Mouse (Mus musculus) limb, embryonic 11.5 days (tissue): ENCODE results near the gene Akt1. TPM values are rescaled to one million over a fixed set of nuclear protein-coding genes. Genes with fewer than 3 reads are reported as not detected.

Experiments used
- ATAC-seq: fragments of 200-750 bp; cut with Nextera tagmentation; 2 replicates; pipeline ENCODE4 v1.8.0; 2017; ENCODE audit warnings: low read depth; ENCODE audit not compliant: insufficient number of reproducible peaks, low FRiP score, low TSS enrichment
- DNase-seq: peaks from one replicate; pipeline ENCODE4 v3.0.0-alpha.2; 2015; ENCODE audit warnings: low spot score
- H3K27ac ChIP-seq: fragments of 300-500 bp; sonication (generic); replicated peaks from 2 replicates; pipeline ENCODE4 v1.5.1; 2014; ENCODE audit warnings: low read depth, mild to moderate bottlenecking, low read length
- H3K27me3 ChIP-seq: fragments of 300-500 bp; sonication (generic); 2 replicates; pipeline ENCODE4 v1.6.1; 2014; ENCODE audit warnings: mild to moderate bottlenecking, low read length, mixed read lengths; ENCODE audit not compliant: control insufficient read depth, insufficient read depth
- H3K36me3 ChIP-seq: fragments of 300-500 bp; sonication (generic); 2 replicates; pipeline ENCODE4 v1.6.1; 2014; ENCODE audit warnings: mild to moderate bottlenecking, low read length, moderate library complexity, mixed read lengths; ENCODE audit not compliant: control insufficient read depth, insufficient read depth
- H3K4me1 ChIP-seq: fragments of 300-500 bp; sonication (generic); 2 replicates; pipeline ENCODE4 v1.6.1; 2014; ENCODE audit warnings: low read length, mixed read lengths; ENCODE audit not compliant: control insufficient read depth, insufficient read depth
- H3K4me2 ChIP-seq: fragments of 300-500 bp; sonication (generic); 2 replicates; pipeline ENCODE4 v1.6.1; 2014; ENCODE audit warnings: low read depth, mild to moderate bottlenecking, moderate library complexity; ENCODE audit not compliant: severe bottlenecking
- H3K4me3 ChIP-seq: fragments of 300-500 bp; sonication (generic); 2 replicates; pipeline ENCODE4 v1.5.1; 2014; ENCODE audit warnings: low read depth, low read length
- H3K9ac ChIP-seq: fragments of 300-500 bp; sonication (generic); 2 replicates; pipeline ENCODE4 v1.6.1; 2014; ENCODE audit warnings: mild to moderate bottlenecking, low read length
- H3K9me3 ChIP-seq: fragments of 300-500 bp; sonication (generic); 2 replicates; pipeline ENCODE4 v1.6.1; 2016; ENCODE audit warnings: low read length; ENCODE audit not compliant: control insufficient read depth
- WGBS: fragments of 180-500 bp; shearing (Covaris S2); extraction: QIAGEN DNeasy Blood & Tissue Kit; methylation state at CpG from one replicate; pipeline ENCODE4 v1.1.7; 2014; 5-methylcytosine and 5-hydroxymethylcytosine counted together
- polyA plus RNA-seq: library from polyadenylated mRNA; unstranded; fragments of >200 nt; fragmentation: Nextera tagmentation; extraction: Ambion mirVana; gene quantifications from 2 replicates; pipeline ENCODE4 v1.2.1, GENCODE M21; 2014

Gene Akt1
- polyA plus RNA-seq, 1 experiment from 2014 or later = 95.4 TPM

DNA sequence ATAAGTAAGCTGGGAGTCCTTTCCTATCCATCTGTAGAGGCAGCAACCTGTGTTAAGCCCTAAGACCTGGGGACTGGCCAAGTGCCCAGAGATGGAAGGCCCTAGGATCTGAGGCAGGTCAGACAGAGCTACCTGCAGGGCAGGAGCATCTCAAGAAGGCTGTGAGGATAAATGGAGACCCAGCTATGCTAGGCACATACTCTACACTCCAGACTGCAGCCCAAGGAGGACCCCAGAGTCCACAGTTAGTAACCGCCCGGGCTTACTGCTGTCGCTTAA, 13.4 kb downstream of the Akt1 start:
- WGBS = 95% methylated on average over 3 of the region's 3 CpGs
- Histone ChIP-seq H3K4me3 (no peak overlapping the region), H3K27ac (peak overlapping the region; percentile 70; the same call in 1 of the 2 replicates), H3K9me3 (no peaks in the 10 kb centered on the region), H3K4me1 (peaks cover 10% of the 10 kb centered on the region), H3K36me3 (peaks cover 47% of the 10 kb centered on the region), H3K27me3 (no peaks in the 10 kb centered on the region), H3K9ac (no peak overlapping the region), H3K4me2 (no peak overlapping the region)
- DNase-seq = no peak
- no peak for ATAC-seq

DNA sequence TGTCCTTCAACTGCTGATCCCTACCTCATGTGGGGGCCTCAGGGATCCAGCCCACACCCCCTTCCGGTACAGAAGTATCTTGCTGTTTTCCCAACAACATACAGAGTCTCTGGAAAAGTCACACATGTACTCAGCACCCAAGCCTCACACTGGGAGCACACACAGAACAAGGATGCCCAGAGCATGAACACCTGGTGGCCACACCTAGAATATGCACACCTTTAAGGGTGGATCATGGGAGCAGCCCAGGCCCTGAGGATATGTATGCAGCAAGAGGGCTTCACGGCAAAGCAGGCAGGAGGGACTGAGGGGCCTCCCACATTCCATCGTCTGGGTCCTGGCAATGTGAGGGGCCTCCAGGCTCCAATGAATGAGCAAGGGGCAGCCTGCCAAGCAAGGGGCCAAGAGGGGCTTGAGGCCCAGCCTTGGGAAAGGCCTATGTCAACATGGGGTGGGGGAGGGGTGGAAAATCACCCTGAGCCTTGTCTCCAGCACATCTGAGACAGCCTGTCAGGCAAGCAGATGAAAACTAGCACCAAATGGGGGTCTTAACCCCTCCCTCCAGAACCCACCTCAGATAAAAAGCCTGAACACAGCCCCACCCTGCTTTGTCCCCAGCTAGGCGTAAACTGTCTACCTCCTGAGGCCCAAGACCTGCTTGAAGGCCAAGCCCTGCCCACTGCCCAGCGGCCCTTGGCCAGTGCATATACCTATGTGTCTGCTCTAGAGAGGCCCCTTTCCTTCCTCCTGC, 13.9 kb downstream of the Akt1 start:
- ATAC-seq (no peak), DNase-seq (peak; percentile 37)
- 55% methylated on average over 5 of the region's 5 CpGs for WGBS
- Histone ChIP-seq H3K27me3 (no peaks in the 10 kb centered on the region), H3K9ac (no peak overlapping the region), H3K4me3 (no peak overlapping the region), H3K9me3 (no peaks in the 10 kb centered on the region), H3K27ac (peak overlapping the region; percentile 70; the same call in 1 of the 2 replicates), H3K4me1 (peaks cover 10% of the 10 kb centered on the region), H3K4me2 (no peak overlapping the region), H3K36me3 (peaks cover 51% of the 10 kb centered on the region)

DNA sequence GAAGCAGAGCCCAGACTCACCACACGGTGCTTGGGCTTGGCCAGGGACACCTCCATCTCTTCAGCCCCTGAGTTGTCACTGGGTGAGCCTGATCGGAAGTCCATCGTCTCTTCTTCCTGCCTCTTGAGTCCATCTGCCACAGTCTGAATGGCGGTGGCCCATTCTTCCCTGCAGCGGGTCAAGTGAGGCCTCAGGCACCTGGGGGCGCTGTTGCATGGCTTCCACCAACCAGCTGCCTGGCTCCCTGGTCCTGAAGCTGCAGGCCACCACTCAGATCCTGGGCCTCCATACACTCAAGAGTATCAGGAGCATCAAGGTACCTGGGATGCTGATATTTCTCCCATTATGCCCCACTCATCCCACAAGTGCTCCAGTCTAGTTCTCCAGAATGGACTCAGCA, 15.6 kb downstream of the Akt1 start:
- WGBS = 88% methylated on average over 6 of the region's 6 CpGs
- ATAC-seq (no peak), DNase-seq (no peak)
- Histone ChIP-seq H3K27me3 (no peaks in the 10 kb centered on the region), H3K4me2 (no peak overlapping the region), H3K9ac (no peak overlapping the region), H3K27ac (no peak overlapping the region), H3K4me1 (peaks cover 7% of the 10 kb centered on the region), H3K4me3 (no peak overlapping the region), H3K36me3 (peaks cover 55% of the 10 kb centered on the region), H3K9me3 (no peaks in the 10 kb centered on the region)

DNA sequence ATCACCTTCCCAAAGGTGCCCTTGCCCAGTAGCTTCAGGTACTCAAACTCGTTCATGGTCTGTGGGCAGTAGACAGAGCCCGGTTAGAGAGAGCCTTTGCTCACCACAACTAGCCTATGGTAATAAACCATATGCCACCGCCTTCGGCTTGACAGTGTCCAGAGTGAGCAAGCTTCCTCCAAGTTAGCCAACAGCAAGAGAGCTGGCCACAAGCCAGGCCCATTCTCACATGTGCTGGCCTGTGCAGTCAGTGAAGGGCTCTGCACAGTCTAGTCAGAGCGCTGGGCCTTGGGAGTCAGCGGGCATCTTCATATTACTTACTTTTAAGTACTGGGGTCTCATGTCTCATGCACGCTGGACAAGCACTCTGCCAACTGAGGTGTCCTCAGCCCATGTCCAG, 16.1 kb downstream of the Akt1 start:
- no peak for ATAC-seq
- Histone ChIP-seq H3K27ac (no peak overlapping the region), H3K4me3 (no peak overlapping the region), H3K4me1 (peaks cover 7% of the 10 kb centered on the region), H3K27me3 (no peaks in the 10 kb centered on the region), H3K36me3 (peaks cover 56% of the 10 kb centered on the region), H3K4me2 (no peak overlapping the region), H3K9me3 (no peaks in the 10 kb centered on the region), H3K9ac (no peak overlapping the region)
- WGBS = 94% methylated on average over 7 of the region's 7 CpGs
- no peak for DNase-seq

DNA sequence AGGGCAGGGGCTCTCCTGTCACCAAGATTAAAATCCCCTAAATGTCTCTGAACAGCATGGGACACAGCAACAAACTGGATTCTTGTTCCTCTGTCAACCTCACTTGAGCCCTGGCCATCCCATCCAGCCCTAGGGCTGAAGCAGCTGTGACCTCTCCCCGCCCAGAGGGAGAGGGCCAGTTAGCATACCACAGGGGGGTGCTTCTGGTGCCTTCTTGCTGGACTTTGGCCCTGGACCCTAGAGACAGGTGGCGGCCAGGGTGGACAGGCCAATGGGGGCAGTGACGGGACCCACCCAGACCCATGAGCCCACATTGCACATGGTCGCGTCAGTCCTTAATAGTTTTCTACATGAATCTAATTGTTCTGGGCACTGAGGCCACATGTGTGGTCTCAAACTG, 20.6 kb downstream of the Akt1 start:
- WGBS = 85% methylated on average over 5 of the region's 5 CpGs
- Histone ChIP-seq H3K4me2 (no peak overlapping the region), H3K27ac (no peak overlapping the region), H3K9me3 (no peaks in the 10 kb centered on the region), H3K4me3 (no peak overlapping the region), H3K9ac (no peak overlapping the region), H3K4me1 (no peaks in the 10 kb centered on the region), H3K27me3 (no peaks in the 10 kb centered on the region), H3K36me3 (peaks cover 47% of the 10 kb centered on the region)
- DNase-seq (no peak), ATAC-seq (no peak)

DNA sequence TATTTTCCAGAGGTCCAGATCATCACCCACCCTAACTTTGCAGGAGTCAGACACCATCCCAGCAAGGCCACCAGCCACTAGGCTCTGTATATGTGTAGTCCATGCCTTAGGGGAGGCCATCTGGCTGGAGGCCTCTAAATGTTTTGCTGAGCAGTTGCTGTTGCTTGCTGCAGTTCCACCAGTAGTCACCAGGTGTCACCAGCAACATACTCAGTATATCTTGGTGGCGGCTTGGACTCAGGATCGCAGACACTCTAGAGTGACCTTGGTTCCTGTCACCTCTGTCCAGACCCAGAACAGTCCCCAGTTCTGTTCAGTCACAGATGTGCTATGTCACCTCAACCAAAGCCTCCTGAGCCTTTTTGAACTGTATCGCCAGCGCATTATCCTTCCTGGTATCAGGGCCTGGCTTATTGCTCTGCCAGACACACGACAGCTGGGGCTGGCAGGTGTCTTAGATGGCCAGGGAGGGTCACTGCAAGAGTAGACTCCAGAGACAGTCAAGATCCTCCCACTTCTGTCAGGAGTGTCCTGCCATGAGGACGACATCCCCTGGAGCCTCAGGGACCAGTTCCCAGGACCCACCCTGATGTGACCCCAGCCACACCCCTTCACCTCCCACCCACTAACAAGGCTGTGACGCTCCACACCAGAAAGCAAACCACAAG, 21.4 kb downstream of the Akt1 start:
- Histone ChIP-seq H3K4me3 (no peak overlapping the region), H3K36me3 (peaks cover 49% of the 10 kb centered on the region), H3K4me1 (no peaks in the 10 kb centered on the region), H3K9me3 (no peaks in the 10 kb centered on the region), H3K4me2 (no peak overlapping the region), H3K27me3 (no peaks in the 10 kb centered on the region), H3K9ac (no peak overlapping the region), H3K27ac (no peak overlapping the region)
- DNase-seq (peak; percentile 90), ATAC-seq (peak; percentile 61)
- 61% methylated on average over 7 of the region's 7 CpGs for WGBS

DNA sequence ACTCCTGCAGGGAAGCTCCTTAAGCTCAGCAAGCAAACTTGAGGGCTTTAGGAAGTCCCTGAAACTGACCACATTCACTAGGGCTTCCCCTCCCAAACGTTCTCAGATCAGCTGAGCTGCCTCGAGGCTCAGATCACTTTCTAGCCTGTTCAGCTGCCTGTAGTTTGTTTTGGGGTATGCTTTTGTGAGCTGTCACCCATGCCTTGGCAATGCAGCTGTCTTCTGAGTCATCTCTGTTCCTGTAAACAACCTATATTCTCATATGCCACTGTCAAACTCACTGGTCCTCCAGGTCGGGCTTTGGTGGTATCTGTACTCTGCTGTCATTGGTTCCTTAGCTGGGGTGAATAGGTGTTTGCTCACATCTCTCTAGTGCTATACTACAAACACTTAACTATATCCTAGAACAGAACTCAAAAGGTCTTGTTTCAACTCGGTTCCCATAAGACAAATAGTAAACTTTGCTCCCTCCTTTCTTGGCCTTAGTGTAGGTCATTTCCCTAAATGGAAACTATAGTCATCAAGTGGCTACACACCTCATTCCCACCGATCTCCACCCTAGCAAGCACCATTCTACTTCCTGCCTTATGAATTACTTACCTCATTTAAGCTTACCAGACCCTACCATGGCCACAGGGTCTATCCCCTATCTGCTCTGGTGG, 22.8 kb downstream of the Akt1 start:
- 83% methylated on average over 5 of the region's 5 CpGs for WGBS

DNA sequence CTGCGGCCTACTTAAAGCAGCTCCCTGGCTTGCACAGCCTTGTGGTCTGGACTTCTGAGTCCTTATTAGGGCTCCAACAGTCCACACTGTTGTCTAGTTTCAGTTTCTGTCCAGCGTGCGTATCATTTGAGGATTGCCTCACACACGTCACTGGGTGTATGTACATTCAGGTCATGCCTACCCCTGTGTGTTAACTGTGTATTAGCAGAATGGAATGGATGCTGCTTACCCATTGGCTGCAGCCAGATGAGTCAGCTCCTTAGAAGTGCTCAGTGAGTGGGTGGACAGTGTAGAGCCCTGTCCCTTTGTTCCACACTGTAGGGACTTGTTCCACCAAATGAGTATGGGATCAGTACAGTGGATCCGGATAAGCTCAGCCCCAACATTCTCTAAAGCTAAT, 26.6 kb downstream of the Akt1 start:
- WGBS = 92% methylated on average over 5 of the region's 5 CpGs
- peaks cover 20% of the 10 kb centered on the region; the same call in 1 of the 2 replicates for H3K36me3 ChIP-seq

More for the DNA sequence above, 22.8 kb downstream of the Akt1 start:
- Histone ChIP-seq H3K9me3 (no peaks in the 10 kb centered on the region), H3K4me1 (no peaks in the 10 kb centered on the region), H3K27me3 (no peaks in the 10 kb centered on the region), H3K4me3 (no peak overlapping the region), H3K4me2 (no peak overlapping the region), H3K9ac (no peak overlapping the region), H3K36me3 (peaks cover 42% of the 10 kb centered on the region), H3K27ac (no peak overlapping the region)
- DNase-seq (no peak), ATAC-seq (no peak)

More for the DNA sequence above, 26.6 kb downstream of the Akt1 start:
- Histone ChIP-seq H3K4me1 (peaks cover 7% of the 10 kb centered on the region; the same call in 1 of the 2 replicates), H3K4me2 (no peak overlapping the region), H3K9ac (no peak overlapping the region), H3K4me3 (no peak overlapping the region), H3K9me3 (no peaks in the 10 kb centered on the region), H3K27ac (no peak overlapping the region), H3K27me3 (no peaks in the 10 kb centered on the region)
- ATAC-seq (no peak), DNase-seq (no peak)
